Mouse (Mus musculus): ENCODE data around the gene Scmh1. TPM values are rescaled to one million over a fixed set of nuclear protein-coding genes. Genes with fewer than 3 reads are reported as not detected.
A peak's percentile ranks its signal among the peaks of the same experiment; 100 is the strongest.

Scmh1 gene
- polyA plus RNA-seq, 1 experiment from 2014 or later: 72.4 TPM

- Histone ChIP-seq H3K36me3 (peaks cover 9% of the 10 kb centered on the region), H3K4me1 (peaks cover 30% of the 10 kb centered on the region), H3K9ac (replicated peaks) (peak within 1 kb of the TSS; percentile 90), H3K4me3 (peak within 1 kb of the TSS; percentile 95), H3K9me3 (no peaks in the 10 kb centered on the region), H3K27me3 (no peaks in the 10 kb centered on the region), H3K27ac (replicated peaks) (peak within 1 kb of the TSS; percentile 95), H3K4me2 (replicated peaks) (peak within 1 kb of the TSS; percentile 69)
- WGBS: under 1% methylated on average over 86 of the region's 97 CpGs
- peak; percentile 98 for ATAC-seq (replicated peaks)
Observed at GRCm38 (mm10) chr4:120569486-120570437, 164.7 kb downstream of the Scmh1 start, which contains the start of gene Ctps. TSS of gene Ctps (minus strand) at chr4:120570276.

GRCm38 (mm10) chr4:120570438-120571069 lies 165.5 kb downstream of the Scmh1 start:
- Histone ChIP-seq H3K4me1 (peaks cover 30% of the 10 kb centered on the region), H3K4me2 (replicated peaks) (peak overlapping the region; percentile 69), H3K27me3 (no peaks in the 10 kb centered on the region), H3K9me3 (no peaks in the 10 kb centered on the region), H3K36me3 (peaks cover 3% of the 10 kb centered on the region; the same call in 1 of the 2 replicates), H3K4me3 (peak overlapping the region; percentile 95), H3K9ac (replicated peaks) (peak overlapping the region; percentile 90), H3K27ac (replicated peaks) (peak overlapping the region; percentile 95)
- peak; percentile 73 for ATAC-seq (replicated peaks)
- 3% methylated on average over 27 of the region's 27 CpGs for WGBS

- ATAC-seq (replicated peaks): no peak
- Histone ChIP-seq H3K36me3 (no peaks in the 10 kb centered on the region), H3K4me3 (peak overlapping the region; percentile 95; the same call in 1 of the 2 replicates), H3K9ac (replicated peaks) (peak overlapping the region; percentile 90), H3K4me1 (peaks cover 30% of the 10 kb centered on the region), H3K9me3 (no peaks in the 10 kb centered on the region), H3K4me2 (replicated peaks) (peak overlapping the region; percentile 69), H3K27me3 (no peaks in the 10 kb centered on the region), H3K27ac (replicated peaks) (no peak overlapping the region)
- 85% methylated on average over 3 of the region's 3 CpGs for WGBS
Observed at GRCm38 (mm10) chr4:120571070-120571464, 166.0 kb downstream of the Scmh1 start.

GRCm38 (mm10) chr4:120571691-120572090 lies 166.6 kb downstream of the Scmh1 start:
- no peak for ATAC-seq (replicated peaks)
- WGBS: 54% methylated on average over 3 of the region's 3 CpGs
- Histone ChIP-seq H3K4me3 (no peak overlapping the region), H3K27me3 (no peaks in the 10 kb centered on the region), H3K9ac (replicated peaks) (no peak overlapping the region), H3K9me3 (no peaks in the 10 kb centered on the region), H3K27ac (replicated peaks) (no peak overlapping the region), H3K4me2 (replicated peaks) (no peak overlapping the region), H3K4me1 (peaks cover 30% of the 10 kb centered on the region), H3K36me3 (no peaks in the 10 kb centered on the region)

Other genes with a start within 250 kb of the Scmh1 start
- 0.27 TPM in 1 of 2 replicates, not detected in the other for gene Edn2, start 244.1 kb upstream of the Scmh1 start, polyA plus RNA-seq (2015; fragmentation: Nextera tagmentation; extraction: Ambion mirVana)
- gene Foxo6, start 117.9 kb upstream of the Scmh1 start, polyA plus RNA-seq (2015; fragmentation: Nextera tagmentation; extraction: Ambion mirVana): 4.4 and 5.3 TPM in 2 replicates
- not detected in 2 replicates for gene Slfnl1, start 127.0 kb downstream of the Scmh1 start, polyA plus RNA-seq (2015; fragmentation: Nextera tagmentation; extraction: Ambion mirVana)
- gene Ctps, start 165.0 kb downstream of the Scmh1 start, polyA plus RNA-seq (2015; fragmentation: Nextera tagmentation; extraction: Ambion mirVana): 96.1 and 97.7 TPM in 2 replicates
- gene Gm8439, start 183.5 kb downstream of the Scmh1 start, polyA plus RNA-seq (2015; fragmentation: Nextera tagmentation; extraction: Ambion mirVana): not detected in 2 replicates